Mouse (Mus musculus) common myeloid progenitor, adult 5-6 weeks (primary cell): ENCODE results near the gene Rai2. TPM values are rescaled to one million over a fixed set of nuclear protein-coding genes. Genes with fewer than 3 reads are reported as not detected.
A peak's percentile ranks its signal among the peaks of the same experiment; 100 is the strongest.

Experiments
- ATAC-seq: replicated peaks from 2 replicates; pipeline ENCODE4 v1.8.0; 2016; ENCODE audit warnings: low read depth, mild to moderate bottlenecking, moderate TSS enrichment, inconsistent platforms; ENCODE audit not compliant: poor library complexity, severe bottlenecking
- total RNA-seq: library from RNA; stranded (forward); fragments of 200-1000, 187-1606 nt; gene quantifications from 2 replicates; pipeline ENCODE4 v1.2.3, GENCODE M21; 2017

The Rai2 gene
- not detected in 2 replicates for total RNA-seq

DNA sequence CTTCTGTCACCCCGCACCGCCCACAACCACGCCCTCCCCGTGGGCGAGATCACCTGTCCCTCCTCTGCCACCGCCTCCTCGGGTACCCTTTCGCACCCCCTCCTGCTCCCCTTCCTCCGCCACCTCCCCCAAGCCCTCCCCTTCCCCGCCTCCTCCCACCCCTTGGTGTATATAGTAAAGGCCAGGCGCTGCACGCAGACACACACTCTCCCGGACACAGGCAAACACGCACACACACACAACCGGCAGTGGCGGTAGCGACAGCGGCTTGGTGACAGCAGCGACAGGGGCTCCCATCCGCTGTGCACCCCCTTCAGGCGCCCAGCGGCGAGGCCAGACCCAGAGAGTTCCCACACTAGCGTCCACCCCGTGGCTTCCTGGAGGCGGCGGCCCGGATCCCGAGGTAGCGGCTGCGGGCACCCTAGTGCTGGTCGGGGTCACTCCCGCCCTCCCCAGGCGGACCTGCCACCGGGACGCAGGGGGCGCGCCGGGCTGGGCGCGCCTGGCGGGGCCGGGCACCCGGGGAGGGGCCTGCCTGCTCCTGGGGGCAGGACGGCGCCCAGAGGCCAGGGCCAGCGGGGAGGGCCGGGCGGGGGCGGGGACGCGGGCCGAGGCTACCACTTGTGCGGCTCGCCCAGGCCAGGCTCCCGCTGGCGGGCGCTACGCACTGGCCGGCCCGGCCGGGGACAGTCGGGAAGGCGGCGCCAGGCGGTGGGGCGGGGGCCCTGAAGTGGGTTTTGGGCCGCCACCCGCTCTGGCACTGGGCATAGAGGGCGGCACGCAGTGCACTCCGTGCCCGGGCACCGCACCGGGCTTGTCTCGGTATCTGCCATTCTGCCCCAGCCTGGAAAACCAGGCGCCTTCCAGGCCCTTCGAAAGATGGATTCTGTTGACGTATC, at the start of gene Rai2:
Gene Rai2, plus strand, starts transcription at position 205 of the 899 bp plus-strand sequence.
- peak; percentile 46 for ATAC-seq

- ATAC-seq, result no peak
Observed at GRCm38 (mm10) chrX:161689336-161689735, 27.5 kb upstream of the Rai2 start.

DNA sequence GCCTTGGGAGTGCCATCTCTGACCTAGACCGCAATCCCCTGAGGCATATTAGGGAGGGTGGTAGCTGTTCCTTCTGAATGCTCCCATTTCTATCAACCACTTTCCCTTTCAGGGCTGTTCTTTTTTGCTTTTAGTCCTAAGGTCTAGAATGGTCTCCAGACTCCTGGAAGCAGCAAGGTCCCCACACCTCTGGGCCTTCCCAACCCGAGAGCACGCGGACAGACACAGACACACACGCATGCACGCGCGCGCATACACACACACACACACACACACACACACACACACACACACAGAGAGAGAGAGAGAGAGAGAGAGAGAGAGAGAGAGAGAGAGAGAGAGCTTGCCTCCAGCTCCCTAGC, 385 bp upstream of the Rai2 start:
- ATAC-seq, result no peak

DNA sequence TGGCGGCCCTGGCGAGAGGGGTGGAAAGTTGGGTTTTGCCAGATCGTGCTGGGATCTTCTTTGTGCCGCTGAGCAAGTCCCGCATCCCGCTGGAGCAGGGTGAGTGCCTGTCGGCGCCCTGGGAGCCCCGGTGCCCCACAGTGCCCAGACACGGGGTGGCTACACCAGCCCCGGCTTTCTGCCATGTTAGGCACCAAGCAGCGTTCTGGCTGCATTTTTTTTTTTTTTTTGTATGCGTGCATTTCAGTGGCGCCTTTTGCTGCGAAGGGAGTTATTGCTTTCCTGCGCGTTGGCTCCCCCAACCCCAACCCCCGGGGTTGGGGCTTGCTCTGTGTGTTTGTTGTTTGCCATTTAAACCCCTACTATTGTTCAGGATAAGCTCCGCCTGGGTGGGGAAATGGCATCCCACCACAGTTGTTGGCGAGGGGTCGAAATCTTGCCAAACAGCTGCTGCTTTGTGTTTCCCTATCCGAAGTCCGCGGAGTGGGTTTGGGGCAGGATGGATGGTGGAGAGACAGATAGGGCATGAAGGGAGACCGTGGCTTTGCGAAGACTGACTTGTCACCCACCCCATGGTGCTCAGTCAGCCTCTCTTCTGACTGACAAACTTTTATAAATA, 1.0 kb downstream of the Rai2 start:
- ATAC-seq, result peak; percentile 54

- no peak for ATAC-seq
Observed at GRCm38 (mm10) chrX:161718548-161718947, 1.7 kb downstream of the Rai2 start.

DNA sequence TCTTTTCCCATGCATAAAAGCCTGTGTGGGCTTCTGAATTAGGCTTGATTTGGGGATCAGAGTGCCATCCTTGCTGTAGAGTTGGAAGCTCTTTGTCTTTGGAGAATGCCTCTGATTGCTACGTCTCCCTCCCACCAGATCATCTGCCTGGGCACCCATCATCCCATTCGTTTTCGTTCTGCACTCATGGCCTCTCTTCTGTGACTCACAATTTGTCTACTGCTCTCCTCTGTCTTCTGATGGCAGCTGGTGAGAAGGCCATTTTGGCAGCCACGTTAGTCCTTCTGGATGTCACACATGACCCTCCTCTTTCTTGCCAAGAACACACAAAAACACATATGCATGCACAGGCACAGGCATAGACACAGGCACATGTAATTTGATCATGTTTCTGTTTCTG, 4.2 kb downstream of the Rai2 start:
- ATAC-seq, result no peak

DNA sequence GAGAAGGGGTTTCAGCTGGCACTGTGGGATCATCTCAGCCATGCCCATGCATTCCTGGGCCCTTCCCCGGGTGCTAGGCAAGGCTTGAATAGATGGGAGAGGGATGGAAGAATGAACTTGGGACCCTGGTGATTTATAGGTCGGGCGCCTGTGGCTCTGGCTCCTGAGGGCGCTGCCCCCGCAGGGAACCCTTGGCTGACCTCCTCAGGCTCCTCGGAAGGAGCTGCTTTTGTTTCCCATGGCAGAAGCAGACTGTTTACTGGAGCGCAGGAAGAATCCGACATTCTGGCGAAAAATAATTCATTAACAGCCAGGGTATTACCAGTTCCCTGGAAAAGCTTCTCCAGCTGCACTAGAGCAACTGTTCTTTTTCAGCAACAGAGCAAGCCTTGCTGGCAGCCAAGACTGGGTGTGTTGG, 6.5 kb downstream of the Rai2 start:
- no peak for ATAC-seq

DNA sequence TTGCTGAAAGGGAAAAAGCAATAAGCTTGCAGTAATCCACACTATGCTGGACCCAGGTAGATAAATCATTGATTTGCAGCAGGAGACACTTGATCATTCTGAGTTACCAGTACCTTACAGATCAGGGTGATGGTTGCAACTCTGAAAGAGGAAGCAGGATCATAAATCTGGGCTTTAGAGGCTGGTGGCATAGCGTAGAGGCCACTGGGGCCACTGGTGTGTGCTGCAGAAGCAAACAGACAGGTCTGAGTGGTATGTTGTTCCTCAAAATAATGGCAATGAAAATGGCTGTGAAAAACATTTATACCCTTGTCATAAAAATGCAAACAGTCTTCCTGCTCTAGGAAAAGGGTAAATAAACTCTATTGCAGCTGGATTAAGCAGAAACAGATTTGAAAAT, 9.4 kb downstream of the Rai2 start:
- ATAC-seq, result peak; percentile 50

GRCm38 (mm10) chrX:161728507-161728906, 11.6 kb downstream of the Rai2 start:
- ATAC-seq, result no peak

- no peak for ATAC-seq
Observed at GRCm38 (mm10) chrX:161730026-161730425, 13.2 kb downstream of the Rai2 start.

- ATAC-seq, result no peak
Observed at GRCm38 (mm10) chrX:161731859-161732258, 15.0 kb downstream of the Rai2 start.

DNA sequence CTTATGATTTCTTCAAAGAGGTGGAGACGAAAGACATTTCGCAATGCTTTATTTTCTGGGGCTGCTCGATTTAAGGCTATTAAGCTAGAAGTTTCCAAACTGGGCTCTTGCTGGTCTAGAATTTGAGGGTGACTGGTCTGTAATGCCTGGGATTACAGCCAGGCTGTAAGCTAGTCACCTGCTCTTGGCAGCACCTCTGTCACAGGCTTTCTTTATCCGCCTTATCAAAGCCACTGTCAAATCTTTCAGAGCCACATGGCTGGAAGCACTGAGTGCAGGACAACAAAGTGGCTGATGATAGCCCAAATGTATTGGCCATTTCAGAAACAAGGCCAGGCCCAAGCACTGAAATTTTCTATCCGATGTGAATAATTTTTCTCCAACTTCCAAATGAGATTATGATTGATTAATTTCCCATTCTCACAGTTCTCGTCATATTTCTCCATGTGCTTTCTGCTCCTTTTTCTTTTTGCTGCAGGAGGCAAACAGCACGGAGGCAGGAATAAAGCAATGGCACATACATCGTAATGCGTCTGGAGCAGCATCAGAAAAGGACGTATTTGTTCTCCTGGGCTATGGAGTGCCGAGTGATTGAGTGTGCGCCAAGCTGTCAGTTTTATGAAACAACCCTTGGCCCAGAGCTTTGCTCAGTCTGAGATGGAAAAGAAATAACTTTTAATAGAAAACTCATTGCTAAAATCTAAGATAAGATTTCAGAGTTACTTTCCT, 16.9 kb downstream of the Rai2 start:
- ATAC-seq, result no peak

DNA sequence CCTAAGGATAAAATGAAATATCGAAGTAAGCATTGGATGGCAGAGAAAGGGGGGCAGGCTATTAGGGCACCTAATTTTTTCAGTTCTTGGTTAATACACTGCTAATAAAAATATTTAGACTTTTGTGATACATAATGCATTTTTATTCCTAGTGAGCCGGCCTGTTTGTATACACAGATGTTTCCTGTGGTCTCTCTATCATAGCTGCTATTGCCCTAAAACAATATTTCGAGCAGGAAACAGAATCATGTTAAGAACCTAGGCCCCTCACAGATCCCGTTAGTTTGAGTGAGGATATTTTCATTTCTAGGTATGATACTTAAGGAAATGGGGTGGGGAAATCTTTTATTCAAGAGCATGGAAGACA, 17.4 kb downstream of the Rai2 start:
- ATAC-seq, result no peak

DNA sequence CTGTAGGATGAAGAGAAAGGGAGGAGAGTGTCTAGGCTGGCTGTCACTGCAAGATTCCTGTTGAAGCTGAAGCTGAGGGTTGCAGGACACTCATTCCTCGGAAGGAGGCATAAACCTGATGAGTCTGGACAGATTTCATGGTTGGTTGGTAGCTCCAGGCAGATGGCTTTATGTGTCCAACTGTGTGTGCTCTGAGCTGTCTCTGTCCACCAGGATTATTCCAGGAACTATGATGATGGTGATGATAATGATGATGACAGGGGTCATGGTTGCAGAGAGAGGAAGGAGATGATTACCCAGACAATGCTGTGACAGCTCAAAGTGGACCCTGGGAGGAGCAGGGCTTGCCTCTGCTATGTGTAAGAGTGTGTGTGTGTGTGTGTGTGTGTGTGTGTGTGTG, 22.5 kb downstream of the Rai2 start:
- ATAC-seq, result no peak

DNA sequence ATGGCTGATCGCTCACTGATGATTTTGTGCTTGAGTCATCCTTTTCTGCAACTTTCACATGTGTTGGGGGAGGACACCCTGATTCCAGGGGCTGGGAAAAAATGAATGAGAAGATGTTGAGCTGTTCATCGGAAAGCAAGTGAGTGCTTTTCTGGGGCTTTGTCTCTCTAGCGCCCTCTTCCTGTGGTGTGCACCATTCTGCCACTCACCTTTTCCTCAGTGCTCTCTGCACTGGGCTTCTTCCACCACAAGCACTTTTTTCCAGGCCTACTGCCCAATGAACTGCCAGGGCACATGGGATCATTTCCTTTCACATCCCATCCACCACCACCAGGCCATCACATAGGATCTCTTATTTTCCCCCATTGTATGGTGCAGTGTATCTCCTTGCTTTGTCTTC, 26.2 kb downstream of the Rai2 start:
- ATAC-seq, result peak; percentile 66; the same call in 1 of the 2 replicates

DNA sequence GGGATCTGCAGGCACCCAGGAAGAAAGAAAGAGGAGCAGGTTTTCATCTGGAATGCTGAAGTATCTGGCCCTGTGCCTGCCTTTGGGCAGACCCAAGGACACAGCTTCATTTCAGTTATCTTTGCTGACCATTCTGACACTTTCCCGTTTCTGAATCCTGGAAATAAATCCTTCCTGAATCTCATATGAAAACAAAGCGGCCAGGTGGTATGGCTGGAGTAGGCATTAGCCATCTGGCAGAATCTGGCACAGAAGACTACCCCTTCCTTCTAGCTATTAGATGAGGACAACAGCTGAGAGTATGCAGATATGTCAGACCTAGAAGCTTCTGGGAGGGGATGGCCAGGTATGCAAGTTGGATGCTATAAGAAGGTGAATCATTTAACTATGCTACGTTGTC, 28.4 kb downstream of the Rai2 start:
- ATAC-seq, result no peak

DNA sequence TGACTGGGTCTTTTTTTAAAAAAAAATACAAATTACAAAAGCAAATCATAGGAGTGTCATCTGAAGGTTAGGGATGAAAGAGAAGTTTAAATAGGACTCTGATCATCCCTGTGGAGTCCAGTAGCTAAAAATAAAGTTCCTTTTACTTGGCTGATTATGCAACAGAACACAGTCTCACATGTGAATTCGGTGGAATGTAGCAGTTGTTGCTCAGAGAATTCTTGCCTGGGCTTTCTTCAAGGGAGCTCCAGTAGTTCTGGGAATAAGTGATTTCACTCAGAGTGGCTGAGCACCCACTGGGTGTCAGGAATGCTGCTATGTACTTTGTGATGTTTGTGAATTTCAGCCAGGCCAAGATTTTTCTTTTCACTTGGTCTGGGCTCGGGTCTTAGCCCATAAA, 30.5 kb downstream of the Rai2 start:
- ATAC-seq, result no peak

- no peak for ATAC-seq
Observed at GRCm38 (mm10) chrX:161753514-161753913, 36.6 kb downstream of the Rai2 start.

DNA sequence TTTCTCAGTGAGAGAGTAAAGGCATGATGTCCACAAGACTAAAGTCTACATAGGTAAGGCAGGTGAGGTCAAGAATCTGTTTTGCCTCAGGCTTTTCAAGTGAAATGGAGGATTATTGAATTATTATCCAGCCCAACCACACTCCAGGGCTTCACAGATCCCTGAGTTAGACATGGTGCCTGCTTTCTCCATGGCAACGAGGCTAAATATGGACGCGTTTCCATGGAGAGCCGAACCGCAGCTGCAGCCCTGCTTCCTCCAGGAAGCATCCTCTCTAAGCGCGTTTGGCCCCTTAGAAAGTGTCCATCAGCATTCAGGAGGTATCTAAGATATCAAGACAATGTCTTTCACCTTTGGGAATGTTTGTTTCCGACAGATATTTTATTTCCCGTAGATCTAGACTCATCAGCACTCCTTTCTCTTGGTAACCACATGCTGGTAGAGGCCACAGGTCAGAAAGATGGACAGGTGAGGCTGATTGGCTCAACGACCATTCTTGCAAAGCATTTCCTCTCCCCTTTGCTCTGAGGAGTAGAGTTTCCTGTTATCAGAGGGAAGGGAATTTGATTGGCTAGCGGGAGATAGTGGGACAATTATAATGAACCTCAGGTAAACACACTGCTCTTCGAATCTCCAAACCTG, 59.6 kb downstream of the Rai2 start:
- no peak for ATAC-seq

GRCm38 (mm10) chrX:161780321-161781034, 63.6 kb downstream of the Rai2 start:
- ATAC-seq, result no peak
